Mouse (Mus musculus): ENCODE data around the gene Aoc1. TPM values are rescaled to one million over a fixed set of nuclear protein-coding genes. Genes with fewer than 3 reads are reported as not detected.
"Not testable (repeated sequence)": the region's sequence is repeated elsewhere in the genome, so short reads cannot be mapped to it uniquely, and the experiment has no call there.

Gene Aoc1
- polyA plus RNA-seq, 1 experiment from 2014 or later, result not detected

DNA sequence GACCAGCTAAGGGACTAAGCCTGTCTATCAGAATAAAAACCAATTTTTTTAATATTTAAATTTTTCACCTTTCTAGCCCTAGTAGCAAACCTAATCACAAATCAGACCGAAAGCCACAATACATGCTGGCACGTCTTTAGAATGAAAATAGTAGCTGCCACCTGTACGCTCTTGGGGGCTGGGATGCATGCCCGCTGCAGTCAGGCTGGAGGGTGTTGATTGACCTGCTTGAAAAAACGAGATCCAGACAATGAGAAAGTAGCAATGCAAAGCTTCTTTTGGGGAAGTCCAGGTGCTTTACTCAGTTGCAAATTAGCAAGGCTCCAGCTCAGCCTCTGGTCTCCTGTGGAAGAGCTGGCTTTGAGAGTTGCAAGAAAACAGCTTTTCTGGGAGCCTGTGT is 24.3 kb downstream of the Aoc1 start:
- Histone ChIP-seq H3K9ac (no peak overlapping the region), H3K27me3 (ENCODE audit: control insufficient read depth, insufficient read depth, low read length) (no peaks in the 10 kb centered on the region), H3K9me3 (ENCODE audit: control insufficient read depth, low read length) (no peaks in the 10 kb centered on the region), H3K36me3 (replicated peaks; ENCODE audit: control insufficient read depth, insufficient read depth) (no peaks in the 10 kb centered on the region), H3K4me1 (replicated peaks; ENCODE audit: control insufficient read depth, insufficient read depth, low read length) (no peaks in the 10 kb centered on the region), H3K27ac (no peak overlapping the region), H3K4me3 (replicated peaks; ENCODE audit: low read length) (no peak overlapping the region), H3K4me2 (replicated peaks) (no peak overlapping the region)
- no peak for ATAC-seq (ENCODE audit: low FRiP score)
- 90% methylated on average over 5 of the region's 5 CpGs for WGBS
- no peak for DNase-seq (ENCODE audit: low spot score)

DNA sequence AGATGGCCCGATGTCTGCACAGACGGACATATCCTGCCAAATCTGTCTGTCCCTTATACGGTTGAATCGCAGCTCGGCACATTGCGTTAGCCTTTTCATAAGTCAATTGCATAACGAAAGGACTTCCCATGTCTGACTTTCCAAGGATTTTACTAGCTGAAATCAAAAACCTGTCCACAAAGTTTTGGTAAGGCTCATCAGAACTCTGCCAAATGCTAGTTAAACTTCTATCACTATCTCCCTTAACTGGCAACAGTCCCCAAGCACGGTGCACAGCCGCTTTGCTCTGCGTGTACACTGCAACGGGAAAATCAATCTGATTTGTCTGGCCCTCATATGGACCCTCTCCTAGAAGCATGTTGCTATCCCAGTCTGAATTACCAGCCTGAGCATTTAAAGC is 28.6 kb downstream of the Aoc1 start:
- H3K36me3 ChIP-seq (replicated peaks; ENCODE audit: control insufficient read depth, insufficient read depth); H3K27ac ChIP-seq; H3K4me1 ChIP-seq (replicated peaks; ENCODE audit: control insufficient read depth, insufficient read depth, low read length); H3K4me2 ChIP-seq (replicated peaks); H3K9me3 ChIP-seq (ENCODE audit: control insufficient read depth, low read length); H3K9ac ChIP-seq; DNase-seq (ENCODE audit: low spot score); H3K27me3 ChIP-seq (ENCODE audit: control insufficient read depth, insufficient read depth, low read length); H3K4me3 ChIP-seq (replicated peaks; ENCODE audit: low read length); ATAC-seq (ENCODE audit: low FRiP score): not testable (repeated sequence)
- WGBS, result 95% methylated on average over 11 of the region's 11 CpGs

DNA sequence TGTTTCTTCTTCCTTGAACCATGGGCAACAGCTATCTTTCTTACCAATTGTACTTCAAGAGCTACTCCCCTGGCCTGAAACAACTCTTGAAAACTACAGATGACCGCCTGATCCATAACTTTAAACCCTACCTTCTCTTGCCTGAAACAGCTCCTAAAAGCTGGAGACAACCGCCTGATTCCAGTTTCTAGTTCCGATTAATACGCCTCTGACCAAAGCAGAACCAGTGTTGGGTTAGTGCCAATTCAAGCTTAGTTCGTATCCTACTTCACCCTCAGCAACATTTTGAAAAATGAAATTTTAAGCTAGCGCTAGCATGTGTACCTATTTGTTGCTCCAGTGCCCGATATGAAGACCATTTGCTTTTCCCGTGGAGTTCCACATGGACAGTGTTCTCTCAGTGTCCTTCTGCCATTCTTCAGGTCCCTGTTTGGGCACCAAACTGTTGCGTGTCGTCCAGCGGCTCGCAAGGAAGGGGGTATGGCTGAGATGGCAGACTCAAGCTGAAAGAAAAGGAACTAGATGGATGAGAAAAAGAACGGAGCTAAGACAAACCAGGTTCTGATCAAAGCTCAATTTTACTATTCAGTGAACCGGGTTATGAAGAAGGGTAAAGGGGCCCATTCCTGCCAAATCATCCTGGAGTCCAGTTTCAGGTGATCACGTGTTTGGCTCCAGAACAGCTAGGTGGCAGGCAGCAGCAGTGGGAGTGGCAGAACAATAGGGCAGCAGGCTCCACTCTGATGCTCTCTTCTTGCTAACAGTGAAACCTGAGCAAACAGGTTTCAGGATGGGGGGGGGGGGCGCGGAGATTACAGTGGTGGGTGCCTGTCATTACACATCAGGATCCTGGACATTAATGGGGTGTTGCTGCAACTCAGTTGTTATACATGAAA is 30.1 kb downstream of the Aoc1 start:
- no peaks in the 10 kb centered on the region for H3K4me1 ChIP-seq (replicated peaks; ENCODE audit: control insufficient read depth, insufficient read depth, low read length)
- 95% methylated on average over 17 of the region's 17 CpGs for WGBS
- no peak overlapping the region for H3K4me2 ChIP-seq (replicated peaks)
- no peaks in the 10 kb centered on the region for H3K36me3 ChIP-seq (replicated peaks; ENCODE audit: control insufficient read depth, insufficient read depth)
- H3K27me3 ChIP-seq (ENCODE audit: control insufficient read depth, insufficient read depth, low read length), result no peaks in the 10 kb centered on the region
- no peak for DNase-seq (ENCODE audit: low spot score)
- H3K4me3 ChIP-seq (replicated peaks; ENCODE audit: low read length), result no peak overlapping the region
- H3K27ac ChIP-seq, result no peak overlapping the region
- ATAC-seq (ENCODE audit: low FRiP score), result no peak
- H3K9me3 ChIP-seq (ENCODE audit: control insufficient read depth, low read length), result no peaks in the 10 kb centered on the region
- no peak overlapping the region for H3K9ac ChIP-seq

DNA sequence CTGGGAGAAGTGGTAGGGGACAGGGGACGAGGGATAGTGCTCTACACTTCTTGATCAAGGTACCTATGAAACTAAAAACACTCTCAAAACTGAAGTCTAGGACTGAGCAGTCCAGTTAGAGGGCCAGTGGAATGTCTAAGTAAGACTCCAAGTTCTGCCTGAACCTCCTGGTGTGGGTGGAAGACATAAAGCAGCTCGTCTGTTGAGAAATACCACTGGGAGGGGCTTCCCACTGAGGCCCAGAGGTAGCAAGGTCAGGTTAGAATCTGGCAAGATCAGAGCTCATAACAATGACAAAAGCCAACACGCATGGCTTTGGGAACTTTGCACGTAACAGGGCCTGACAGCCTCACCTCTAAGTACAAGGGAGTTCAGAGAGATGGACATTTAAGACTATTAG is 30.7 kb downstream of the Aoc1 start:
- WGBS, result 73% methylated on average over 4 of the region's 4 CpGs
- no peaks in the 10 kb centered on the region for H3K36me3 ChIP-seq (replicated peaks; ENCODE audit: control insufficient read depth, insufficient read depth)

DNA sequence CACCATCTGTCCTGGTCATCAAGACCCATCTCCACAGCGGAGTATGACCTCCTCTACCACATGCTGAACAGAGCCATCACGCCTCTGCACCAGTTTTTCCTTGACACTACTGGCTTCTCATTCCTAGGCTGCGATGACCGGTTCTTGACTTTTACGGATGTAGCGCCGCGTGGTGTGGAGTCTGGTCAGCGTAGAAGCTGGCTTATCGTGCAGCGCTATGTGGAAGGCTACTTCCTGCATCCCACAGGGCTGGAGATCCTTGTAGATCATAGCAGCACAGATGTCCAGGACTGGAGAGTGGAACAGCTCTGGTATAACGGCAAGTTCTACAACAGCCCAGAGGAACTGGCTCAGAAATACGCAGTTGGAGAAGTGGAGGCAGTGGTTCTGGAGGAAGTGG is 32.9 kb downstream of the Aoc1 start:
- Histone ChIP-seq H3K27ac (no peak overlapping the region), H3K9ac (no peak overlapping the region), H3K4me2 (replicated peaks) (no peak overlapping the region), H3K4me3 (replicated peaks; ENCODE audit: low read length) (no peak overlapping the region), H3K36me3 (replicated peaks; ENCODE audit: control insufficient read depth, insufficient read depth) (no peaks in the 10 kb centered on the region), H3K27me3 (ENCODE audit: control insufficient read depth, insufficient read depth, low read length) (no peaks in the 10 kb centered on the region), H3K9me3 (ENCODE audit: control insufficient read depth, low read length) (no peaks in the 10 kb centered on the region), H3K4me1 (replicated peaks; ENCODE audit: control insufficient read depth, insufficient read depth, low read length) (no peaks in the 10 kb centered on the region)
- ATAC-seq (ENCODE audit: low FRiP score), result no peak
- 95% methylated on average over 13 of the region's 13 CpGs for WGBS
- DNase-seq (ENCODE audit: low spot score), result no peak

More for the DNA sequence above, 30.7 kb downstream of the Aoc1 start:
- DNase-seq (ENCODE audit: low spot score) (no peak), ATAC-seq (ENCODE audit: low FRiP score) (no peak)
- H3K9me3 ChIP-seq (ENCODE audit: control insufficient read depth, low read length), result no peaks in the 10 kb centered on the region
- H3K9ac ChIP-seq, result no peak overlapping the region
- no peak overlapping the region for H3K27ac ChIP-seq
- no peaks in the 10 kb centered on the region for H3K4me1 ChIP-seq (replicated peaks; ENCODE audit: control insufficient read depth, insufficient read depth, low read length)
- H3K27me3 ChIP-seq (ENCODE audit: control insufficient read depth, insufficient read depth, low read length), result no peaks in the 10 kb centered on the region
- no peak overlapping the region for H3K4me2 ChIP-seq (replicated peaks)
- no peak overlapping the region for H3K4me3 ChIP-seq (replicated peaks; ENCODE audit: low read length)

DNA sequence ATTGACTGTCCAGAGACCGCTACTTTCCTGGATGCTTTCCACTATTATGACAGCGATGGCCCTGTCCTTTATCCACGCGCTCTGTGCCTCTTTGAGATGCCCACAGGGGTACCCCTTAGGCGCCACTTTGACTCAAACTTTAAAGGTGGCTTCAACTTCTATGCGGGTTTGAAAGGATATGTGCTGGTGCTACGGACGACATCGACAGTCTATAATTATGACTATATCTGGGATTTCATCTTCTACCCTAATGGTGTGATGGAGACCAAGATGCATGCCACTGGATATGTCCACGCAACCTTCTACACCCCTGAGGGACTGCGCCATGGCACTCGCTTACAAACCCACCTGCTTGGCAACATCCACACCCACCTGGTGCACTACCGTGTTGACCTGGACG is 33.7 kb downstream of the Aoc1 start:
- no peak overlapping the region for H3K4me3 ChIP-seq (replicated peaks; ENCODE audit: low read length)
- H3K9ac ChIP-seq, result no peak overlapping the region
- no peaks in the 10 kb centered on the region for H3K9me3 ChIP-seq (ENCODE audit: control insufficient read depth, low read length)
- H3K27ac ChIP-seq, result no peak overlapping the region
- H3K4me2 ChIP-seq (replicated peaks), result no peak overlapping the region
- DNase-seq (ENCODE audit: low spot score) (no peak), ATAC-seq (ENCODE audit: low FRiP score) (no peak)
- WGBS, result 93% methylated on average over 14 of the region's 14 CpGs
- no peaks in the 10 kb centered on the region for H3K36me3 ChIP-seq (replicated peaks; ENCODE audit: control insufficient read depth, insufficient read depth)
- H3K27me3 ChIP-seq (ENCODE audit: control insufficient read depth, insufficient read depth, low read length), result no peaks in the 10 kb centered on the region
- no peaks in the 10 kb centered on the region for H3K4me1 ChIP-seq (replicated peaks; ENCODE audit: control insufficient read depth, insufficient read depth, low read length)

DNA sequence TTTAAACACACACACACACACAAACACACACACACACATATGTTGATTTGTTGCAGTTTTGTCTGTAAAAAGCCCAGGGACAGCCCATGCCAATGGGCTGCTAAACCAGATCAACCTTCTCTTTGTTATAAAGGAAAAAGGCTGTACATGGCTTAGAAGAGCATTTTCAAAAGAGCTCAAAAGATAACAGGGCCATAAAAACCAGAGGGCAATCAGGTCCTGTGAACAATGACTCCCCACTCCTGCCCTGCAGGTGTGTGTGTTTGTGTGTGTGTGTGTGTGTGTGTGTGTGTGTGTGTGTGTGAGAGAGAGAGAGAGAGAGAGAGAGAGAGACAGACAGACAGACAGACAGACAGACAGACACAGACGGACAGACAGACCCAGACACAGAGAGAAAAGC is 36.5 kb downstream of the Aoc1 start:
- H3K9ac ChIP-seq, result no peak overlapping the region
- 83% methylated on average over 1 of the region's 1 CpGs for WGBS

DNA sequence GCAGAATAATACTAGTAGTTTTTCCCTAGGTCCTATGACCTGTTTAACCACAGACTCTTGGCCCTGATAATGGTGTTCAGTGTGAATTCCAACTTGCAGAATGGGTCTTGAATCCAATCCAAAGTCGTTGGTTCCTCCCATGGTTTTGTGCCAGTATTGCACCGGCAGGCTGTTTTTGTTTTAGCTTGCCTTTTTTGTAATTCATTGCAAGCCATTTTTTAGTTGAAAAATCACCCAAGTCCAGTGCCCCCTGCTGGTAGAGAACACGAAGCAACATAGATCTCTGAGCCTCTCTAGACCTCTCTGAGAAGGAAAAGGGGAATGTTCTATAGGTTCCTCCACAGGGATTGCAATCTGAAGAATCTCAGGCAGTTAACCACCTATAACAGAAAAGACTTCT is 39.3 kb downstream of the Aoc1 start:
- no peak overlapping the region for H3K9ac ChIP-seq
- no peak overlapping the region for H3K4me2 ChIP-seq (replicated peaks)
- H3K4me3 ChIP-seq (replicated peaks; ENCODE audit: low read length), result no peak overlapping the region
- no peak overlapping the region for H3K27ac ChIP-seq
- H3K27me3 ChIP-seq (ENCODE audit: control insufficient read depth, insufficient read depth, low read length), result no peaks in the 10 kb centered on the region
- no peaks in the 10 kb centered on the region for H3K36me3 ChIP-seq (replicated peaks; ENCODE audit: control insufficient read depth, insufficient read depth)
- no peak for ATAC-seq (ENCODE audit: low FRiP score)
- H3K9me3 ChIP-seq (ENCODE audit: control insufficient read depth, low read length), result no peaks in the 10 kb centered on the region
- WGBS, result 48% methylated on average over 3 of the region's 3 CpGs
- DNase-seq (ENCODE audit: low spot score), result no peak
- no peaks in the 10 kb centered on the region for H3K4me1 ChIP-seq (replicated peaks; ENCODE audit: control insufficient read depth, insufficient read depth, low read length)

More for the DNA sequence above, 36.5 kb downstream of the Aoc1 start:
- no peak for DNase-seq (ENCODE audit: low spot score)
- Histone ChIP-seq H3K4me2 (replicated peaks) (no peak overlapping the region), H3K27ac (no peak overlapping the region), H3K4me1 (replicated peaks; ENCODE audit: control insufficient read depth, insufficient read depth, low read length) (no peaks in the 10 kb centered on the region), H3K9me3 (ENCODE audit: control insufficient read depth, low read length) (no peaks in the 10 kb centered on the region), H3K27me3 (ENCODE audit: control insufficient read depth, insufficient read depth, low read length) (no peaks in the 10 kb centered on the region), H3K4me3 (replicated peaks; ENCODE audit: low read length) (no peak overlapping the region), H3K36me3 (replicated peaks; ENCODE audit: control insufficient read depth, insufficient read depth) (no peaks in the 10 kb centered on the region)
- ATAC-seq (ENCODE audit: low FRiP score), result no peak

DNA sequence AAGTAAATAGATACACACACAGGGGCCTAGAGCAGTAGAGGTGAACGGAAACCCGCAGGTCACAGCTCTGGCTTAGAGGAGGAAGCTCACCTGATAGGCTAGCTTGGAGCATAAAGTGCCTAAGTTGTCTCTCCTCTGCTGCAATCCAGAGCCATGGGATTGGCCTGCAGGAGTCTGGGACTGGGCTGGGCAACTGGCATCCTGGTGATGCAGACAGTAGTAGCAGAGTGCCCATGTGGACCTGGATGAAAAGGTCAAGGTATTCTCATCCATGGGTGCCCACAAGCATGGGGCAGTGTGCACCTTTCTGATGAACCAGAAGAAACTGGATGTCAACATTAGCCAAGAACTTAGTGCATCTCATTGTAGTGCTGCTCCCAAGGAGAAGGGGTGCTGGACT is 40.9 kb downstream of the Aoc1 start:
- Histone ChIP-seq H3K27me3 (ENCODE audit: control insufficient read depth, insufficient read depth, low read length) (no peaks in the 10 kb centered on the region), H3K4me2 (replicated peaks) (no peak overlapping the region), H3K9ac (no peak overlapping the region), H3K4me3 (replicated peaks; ENCODE audit: low read length) (no peak overlapping the region), H3K4me1 (replicated peaks; ENCODE audit: control insufficient read depth, insufficient read depth, low read length) (no peaks in the 10 kb centered on the region), H3K27ac (no peak overlapping the region), H3K36me3 (replicated peaks; ENCODE audit: control insufficient read depth, insufficient read depth) (no peaks in the 10 kb centered on the region), H3K9me3 (ENCODE audit: control insufficient read depth, low read length) (no peaks in the 10 kb centered on the region)
- WGBS, result 98% methylated on average over 2 of the region's 2 CpGs
- DNase-seq (ENCODE audit: low spot score), result no peak
- no peak for ATAC-seq (ENCODE audit: low FRiP score)

DNA sequence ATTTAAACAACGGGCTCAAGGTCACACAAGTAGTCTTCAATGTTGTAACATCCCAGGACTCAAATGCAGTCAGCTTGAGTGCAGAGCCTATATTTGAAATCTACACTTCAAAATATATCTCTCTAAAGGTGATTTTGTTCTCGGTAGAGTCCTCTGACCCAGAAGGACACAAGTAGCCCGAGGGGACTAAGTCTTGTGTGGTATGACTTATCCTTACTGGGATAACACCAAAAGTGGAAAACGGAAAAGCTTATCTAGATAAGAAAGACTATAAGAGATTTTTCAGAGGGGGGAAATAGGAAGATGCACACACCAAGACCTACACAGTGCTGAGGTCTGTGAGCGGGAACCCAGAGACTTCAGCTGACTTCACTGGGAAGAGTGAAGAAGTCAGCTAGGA is 56.9 kb downstream of the Aoc1 start, which contains the start of gene 1600015I10Rik:
TSS of gene 1600015I10Rik (plus strand) at position 301 of the 400 bp plus-strand sequence.
- WGBS, result 95% methylated on average over 5 of the region's 5 CpGs
- H3K9ac ChIP-seq, result no peak within 1 kb of the TSS
- no peaks in the 10 kb centered on the region for H3K4me1 ChIP-seq (replicated peaks; ENCODE audit: control insufficient read depth, insufficient read depth, low read length)
- H3K27ac ChIP-seq, result no peak within 1 kb of the TSS
- H3K27me3 ChIP-seq (ENCODE audit: control insufficient read depth, insufficient read depth, low read length), result no peaks in the 10 kb centered on the region
- H3K4me3 ChIP-seq (replicated peaks; ENCODE audit: low read length), result no peak within 1 kb of the TSS
- H3K9me3 ChIP-seq (ENCODE audit: control insufficient read depth, low read length), result no peaks in the 10 kb centered on the region
- ATAC-seq (ENCODE audit: low FRiP score) (no peak), DNase-seq (ENCODE audit: low spot score) (no peak)
- H3K4me2 ChIP-seq (replicated peaks), result no peak within 1 kb of the TSS
- H3K36me3 ChIP-seq (replicated peaks; ENCODE audit: control insufficient read depth, insufficient read depth), result no peaks in the 10 kb centered on the region
